Mouse (Mus musculus) spleen, adult 2 months (tissue): Measurements from ENCODE around the gene Spns1.

Experiments used
- CTCF ChIP-seq: fragments of 200-500 bp; IDR thresholded peaks from 2 replicates; pipeline ENCODE4 v1.5.1; 2011; ENCODE audit warnings: mild to moderate bottlenecking, inconsistent platforms; ENCODE audit not compliant: insufficient read depth, insufficient read length, insufficient replicate concordance; ENCODE audit errors: extremely low read depth
- POLR2A ChIP-seq: fragments of 200-500 bp; IDR thresholded peaks from 2 replicates; pipeline ENCODE4 v1.6.1; 2011; ENCODE audit warnings: low read depth, low read length, inconsistent platforms

GRCm38 (mm10) chr7:126363038-126363437 lies 14.2 kb downstream of the Spns1 start:
- no peak for TF ChIP-seq CTCF
- no peak for TF ChIP-seq POLR2A
